Mouse (Mus musculus): ENCODE measurements around the gene Ift122. TPM values are rescaled to one million over a fixed set of nuclear protein-coding genes. Genes with fewer than 3 reads are reported as not detected.
"Not testable (repeated sequence)": the region's sequence is repeated elsewhere in the genome, so short reads cannot be mapped to it uniquely, and the experiment has no call there.

Ift122 gene
- polyA plus RNA-seq, 1 experiment: 3.6 TPM

GRCm38 (mm10) chr6:115811606-115812005 lies 41.7 kb upstream of the Ift122 start:
- WGBS: 82% methylated on average over 8 of the region's 8 CpGs
- H3K4me1 ChIP-seq (ENCODE audit: control insufficient read depth, insufficient read depth, low read length): peaks cover 4% of the 10 kb centered on the region; the same call in 1 of the 2 replicates
- H3K27ac ChIP-seq (ENCODE audit: control insufficient read depth, insufficient read depth, low read depth, low read length, poor library complexity): no peak overlapping the region
- no peak for TF ChIP-seq CTCF (IDR thresholded peaks at IDR 0.05; ENCODE audit: control insufficient read depth, insufficient read depth, low read length)
- H3K4me3 ChIP-seq (replicated peaks; ENCODE audit: control insufficient read depth, low read depth, low read length): no peak overlapping the region

DNA sequence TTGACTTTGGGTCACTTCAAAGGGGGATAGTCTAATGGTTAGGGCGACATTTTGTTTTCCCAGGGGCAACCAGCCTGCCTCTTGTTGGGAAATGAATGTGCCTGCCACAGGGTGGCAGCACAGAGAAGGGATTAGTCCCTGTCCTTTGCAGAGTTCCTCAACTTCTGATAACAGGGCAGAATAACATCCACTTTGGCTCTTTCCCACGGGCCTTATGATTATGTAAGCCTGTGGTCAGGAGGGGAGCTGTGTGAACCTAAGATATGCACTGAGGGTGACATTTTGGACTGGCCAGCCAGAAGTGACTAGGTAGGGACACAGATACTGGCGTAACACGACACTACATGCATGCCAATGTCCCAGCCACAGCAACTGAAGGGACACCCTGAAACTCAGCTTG lies 39.2 kb upstream of the Ift122 start:
- Histone ChIP-seq H3K4me1 (ENCODE audit: control insufficient read depth, insufficient read depth, low read length) (no peaks in the 10 kb centered on the region; the same call in 1 of the 2 replicates), H3K4me3 (replicated peaks; ENCODE audit: control insufficient read depth, low read depth, low read length) (no peak overlapping the region), H3K27ac (ENCODE audit: control insufficient read depth, insufficient read depth, low read depth, low read length, poor library complexity) (no peak overlapping the region)
- 17% methylated on average over 4 of the region's 4 CpGs for WGBS
- TF ChIP-seq CTCF (IDR thresholded peaks at IDR 0.05; ENCODE audit: control insufficient read depth, insufficient read depth, low read length) (peak; percentile 73), POLR2A (IDR thresholded peaks at IDR 0.05; ENCODE audit: borderline replicate concordance, control insufficient read depth, low read depth, low read length) (no peak)

DNA sequence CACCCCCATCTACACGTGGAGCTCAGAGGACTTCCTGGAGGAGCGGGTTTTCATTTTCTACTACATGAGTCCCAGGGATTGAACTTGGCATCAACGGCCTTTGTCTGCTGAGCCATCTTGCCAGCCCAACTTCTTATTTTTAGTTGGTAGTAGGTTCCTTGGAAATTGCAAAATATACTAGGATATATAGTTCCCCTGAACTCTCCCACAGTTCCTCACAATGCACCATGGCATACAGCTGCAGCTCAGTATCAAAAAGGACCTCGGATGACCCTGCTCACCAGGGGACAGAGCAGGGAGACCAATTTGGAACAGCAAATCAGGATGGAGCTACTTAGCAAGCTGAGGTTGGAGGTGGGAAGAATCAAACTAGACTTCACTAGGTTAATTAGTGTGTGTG lies 38.2 kb upstream of the Ift122 start:
- WGBS: 53% methylated on average over 4 of the region's 4 CpGs
- no peak for TF ChIP-seq POLR2A (IDR thresholded peaks at IDR 0.05; ENCODE audit: borderline replicate concordance, control insufficient read depth, low read depth, low read length)
- no peak for TF ChIP-seq CTCF (IDR thresholded peaks at IDR 0.05; ENCODE audit: control insufficient read depth, insufficient read depth, low read length)
- Histone ChIP-seq H3K4me3 (replicated peaks; ENCODE audit: control insufficient read depth, low read depth, low read length) (no peak overlapping the region), H3K27ac (ENCODE audit: control insufficient read depth, insufficient read depth, low read depth, low read length, poor library complexity) (no peak overlapping the region), H3K4me1 (ENCODE audit: control insufficient read depth, insufficient read depth, low read length) (no peaks in the 10 kb centered on the region; the same call in 1 of the 2 replicates)

- no peaks in the 10 kb centered on the region; the same call in 1 of the 2 replicates for H3K4me1 ChIP-seq (ENCODE audit: control insufficient read depth, insufficient read depth, low read length)
- no peak overlapping the region for H3K4me3 ChIP-seq (replicated peaks; ENCODE audit: control insufficient read depth, low read depth, low read length)
- WGBS: 87% methylated on average over 2 of the region's 2 CpGs
- H3K27ac ChIP-seq (ENCODE audit: control insufficient read depth, insufficient read depth, low read depth, low read length, poor library complexity): no peak overlapping the region
- TF ChIP-seq CTCF (IDR thresholded peaks at IDR 0.05; ENCODE audit: control insufficient read depth, insufficient read depth, low read length) (no peak), POLR2A (IDR thresholded peaks at IDR 0.05; ENCODE audit: borderline replicate concordance, control insufficient read depth, low read depth, low read length) (no peak)
These were observed 35.1 kb upstream of the Ift122 start for GRCm38 (mm10) chr6:115818129-115818528.

GRCm38 (mm10) chr6:115821216-115821993 lies 31.9 kb upstream of the Ift122 start:
- WGBS: 80% methylated on average over 8 of the region's 8 CpGs
- Histone ChIP-seq H3K4me1 (ENCODE audit: control insufficient read depth, insufficient read depth, low read length) (peaks cover 1% of the 10 kb centered on the region; the same call in 1 of the 2 replicates), H3K4me3 (replicated peaks; ENCODE audit: control insufficient read depth, low read depth, low read length) (no peak overlapping the region), H3K27ac (ENCODE audit: control insufficient read depth, insufficient read depth, low read depth, low read length, poor library complexity) (no peak overlapping the region)
- TF ChIP-seq CTCF (IDR thresholded peaks at IDR 0.05; ENCODE audit: control insufficient read depth, insufficient read depth, low read length): no peak
- TF ChIP-seq POLR2A (IDR thresholded peaks at IDR 0.05; ENCODE audit: borderline replicate concordance, control insufficient read depth, low read depth, low read length): no peak

- 4% methylated on average over 4 of the region's 11 CpGs for WGBS
- H3K4me3 ChIP-seq (replicated peaks; ENCODE audit: control insufficient read depth, low read depth, low read length); H3K4me1 ChIP-seq (ENCODE audit: control insufficient read depth, insufficient read depth, low read length); H3K27ac ChIP-seq (ENCODE audit: control insufficient read depth, insufficient read depth, low read depth, low read length, poor library complexity): not testable (repeated sequence)
- peak; percentile 69 for TF ChIP-seq CTCF (IDR thresholded peaks at IDR 0.05; ENCODE audit: control insufficient read depth, insufficient read depth, low read length)
These were observed 29.3 kb upstream of the Ift122 start for GRCm38 (mm10) chr6:115823850-115824464.

DNA sequence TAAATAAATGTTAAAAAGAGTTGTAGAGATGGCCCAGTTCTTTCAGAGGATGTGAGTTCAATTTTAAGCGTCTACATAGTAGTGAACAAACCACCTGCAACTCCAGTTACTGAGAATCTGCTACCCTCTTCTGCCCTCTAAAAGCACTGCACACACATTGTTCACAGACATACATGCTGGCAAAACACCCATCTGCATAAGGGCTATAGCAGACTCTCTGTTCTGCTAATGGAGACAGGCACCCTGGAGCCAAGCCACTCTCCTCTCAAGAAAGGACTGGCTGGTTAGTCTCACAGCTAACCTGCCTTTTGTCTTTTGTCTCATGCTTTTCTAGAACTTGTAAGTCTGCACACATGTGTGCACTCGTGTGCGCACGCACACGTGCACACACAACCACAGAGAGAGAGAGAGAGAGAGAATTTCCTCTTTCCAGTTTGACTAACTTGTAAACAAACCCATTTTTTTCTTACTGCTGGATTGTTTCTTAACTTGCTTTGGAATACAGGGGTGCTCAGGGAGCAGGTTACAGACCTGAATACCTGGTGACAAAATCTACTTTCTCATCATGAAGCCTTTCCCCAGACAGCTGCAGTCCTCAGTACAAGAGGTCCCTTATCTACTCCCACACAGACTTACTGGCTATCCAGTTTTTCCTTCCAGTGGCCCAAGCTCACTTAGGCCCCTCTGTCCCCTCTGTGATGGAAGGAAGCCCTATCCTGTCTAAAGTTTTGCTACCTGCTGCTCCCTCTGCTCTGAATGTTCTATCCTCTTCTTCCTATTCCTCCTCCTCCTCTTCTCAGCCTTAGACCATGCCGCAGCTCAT lies 22.3 kb upstream of the Ift122 start:
- peak overlapping the region; percentile 8; the same call in 1 of the 2 replicates for H3K27ac ChIP-seq (ENCODE audit: control insufficient read depth, insufficient read depth, low read depth, low read length, poor library complexity)
- TF ChIP-seq CTCF (IDR thresholded peaks at IDR 0.05; ENCODE audit: control insufficient read depth, insufficient read depth, low read length): no peak
- no peak for TF ChIP-seq POLR2A (IDR thresholded peaks at IDR 0.05; ENCODE audit: borderline replicate concordance, control insufficient read depth, low read depth, low read length)

More for the DNA sequence above, 22.3 kb upstream of the Ift122 start:
- H3K4me1 ChIP-seq (ENCODE audit: control insufficient read depth, insufficient read depth, low read length): no peaks in the 10 kb centered on the region
- no peak overlapping the region for H3K4me3 ChIP-seq (replicated peaks; ENCODE audit: control insufficient read depth, low read depth, low read length)
- 60% methylated on average over 6 of the region's 6 CpGs for WGBS
